Comparison of ENCODE assay signal across 9 mouse cellular contexts in genomic region chr4:44028303-44029135, GRCm38 (mm10). TPM values are rescaled to one million over a fixed set of nuclear protein-coding genes. Genes with fewer than 3 reads are reported as not detected.
DNase-seq lines count a peak whose midpoint lies in the region; ATAC-seq lines count a peak whose summit lies in the region.
"Had no signal": no experiment of that assay in that cellular context is flagged by ENCODE, and none has a peak within 500 bp of the region (broad histone marks: within the 10 kb centered on the region; RNA-seq: fewer than 3 reads in every experiment).

No protein-coding gene starts in this region.

- H3K4me2 ChIP-seq in midbrain, embryonic 16.5 days (ENCODE audit: low read length) = no peak overlapping the region

- peaks cover 10% of the 10 kb centered on the region; the same call in 1 of the 2 replicates for H3K9me3 ChIP-seq in midbrain, embryonic 10.5 days (replicated peaks)
- H3K9me3 ChIP-seq in midbrain, embryonic 16.5 days (replicated peaks; ENCODE audit: control insufficient read depth, low read length, poor library complexity, severe bottlenecking) = no peaks in the 10 kb centered on the region
- H3K9me3 ChIP-seq in heart, embryonic 10.5 days = no peaks in the 10 kb centered on the region

- ATAC-seq in midbrain, embryonic 16.5 days = no peak

- no peak overlapping the region for H3K4me3 ChIP-seq in midbrain, embryonic 10.5 days
- no peak overlapping the region for H3K4me3 ChIP-seq in midbrain, embryonic 16.5 days (ENCODE audit: low read depth, low read length)
- H3K4me3 ChIP-seq in heart, embryonic 10.5 days = 0 out of 2 replicates have a peak overlapping the region, but pooled peaks have one; percentile 18

- peaks cover 100% of the 10 kb centered on the region for H3K27me3 ChIP-seq in midbrain, embryonic 10.5 days (ENCODE audit: low read depth, poor library complexity, severe bottlenecking)
- peaks cover 36% of the 10 kb centered on the region for H3K27me3 ChIP-seq in midbrain, embryonic 16.5 days (ENCODE audit: control insufficient read depth, insufficient read depth, low read depth, low read length)
- H3K27me3 ChIP-seq in heart, embryonic 10.5 days (ENCODE audit: insufficient read depth, poor library complexity, severe bottlenecking) = no peaks in the 10 kb centered on the region

- WGBS in midbrain, embryonic 10.5 days = 19% methylated on average over 16 of the region's 16 CpGs
- WGBS in midbrain, embryonic 16.5 days = 14% methylated on average over 16 of the region's 16 CpGs
- 44% methylated on average over 16 of the region's 16 CpGs for WGBS in heart, embryonic 10.5 days

- peaks cover 88% of the 10 kb centered on the region for H3K36me3 ChIP-seq in midbrain, embryonic 10.5 days
- peaks cover 44% of the 10 kb centered on the region for H3K36me3 ChIP-seq in midbrain, embryonic 16.5 days (ENCODE audit: control insufficient read depth, insufficient read depth, low read length)
- peaks cover 96% of the 10 kb centered on the region for H3K36me3 ChIP-seq in heart, embryonic 10.5 days

- DNase-seq in midbrain, embryonic 10.5 days (ENCODE audit: low spot score) = peak; percentile 77
- no peak for DNase-seq in heart, embryonic 10.5 days (ENCODE audit: low spot score)
- peak; percentile 63 to 76 for DNase-seq in left cerebral cortex, adult 18-20 months (ENCODE audit: low spot score in 2 of 2)
- DNase-seq in right cerebral cortex, postnatal 36 days (ENCODE audit: low spot score in 2 of 2) = peak; percentile 48 to 55
- DNase-seq in kidney, adult 8-10 months = no peak
- DNase-seq in lung, postnatal 14 days = no peak
- DNase-seq in liver = no peak

- no peak overlapping the region for H3K9ac ChIP-seq in midbrain, embryonic 16.5 days (ENCODE audit: low read depth, low read length)

- peaks cover 21% of the 10 kb centered on the region for H3K4me1 ChIP-seq in midbrain, embryonic 10.5 days
- H3K4me1 ChIP-seq in midbrain, embryonic 16.5 days (ENCODE audit: control insufficient read depth, insufficient read depth, low read length) = 0 out of 2 replicates have a peak, but pooled peaks cover 2% of the 10 kb centered on the region
- H3K4me1 ChIP-seq in heart, embryonic 10.5 days = peaks cover 30% of the 10 kb centered on the region

- H3K27ac ChIP-seq in midbrain, embryonic 10.5 days (replicated peaks) = no peak overlapping the region
- no peak overlapping the region for H3K27ac ChIP-seq in midbrain, embryonic 16.5 days (ENCODE audit: low read length)
- H3K27ac ChIP-seq in heart, embryonic 10.5 days = peak overlapping the region; percentile 78

RNA-seq across cellular contexts. Expression of gene Clta, which starts 24.3 kb away (rescaled TPM):
- 187 and 190 TPM in 2 replicates for polyA plus RNA-seq in midbrain, embryonic 10.5 days (2016; fragmentation: Nextera tagmentation; extraction: Ambion mirVana)
- polyA plus RNA-seq in midbrain, embryonic 16.5 days (2015; fragmentation: Nextera tagmentation; extraction: Ambion mirVana) = 340 and 348 TPM in 2 replicates
- polyA plus RNA-seq in heart, embryonic 10.5 days (2016; fragmentation: Nextera tagmentation; extraction: Ambion mirVana) = 156 and 170 TPM in 2 replicates
- 100 to 1,000 TPM; 291 to 294 TPM for total RNA-seq in left cerebral cortex, adult 18-20 months (2021)

RNA-seq across cellular contexts. Expression of gene Ccin, which starts 45.2 kb away (rescaled TPM):
- polyA plus RNA-seq in midbrain, embryonic 10.5 days (2016; fragmentation: Nextera tagmentation; extraction: Ambion mirVana) = not detected in 2 replicates
- not detected in 2 replicates for polyA plus RNA-seq in midbrain, embryonic 16.5 days (2015; fragmentation: Nextera tagmentation; extraction: Ambion mirVana)
- polyA plus RNA-seq in heart, embryonic 10.5 days (2016; fragmentation: Nextera tagmentation; extraction: Ambion mirVana) = not detected in 2 replicates
- total RNA-seq in left cerebral cortex, adult 18-20 months (2021) = not detected
- polyA plus RNA-seq: limb, embryonic 11.5 days had no signal

RNA-seq across cellular contexts. Expression of gene Gne, which starts 55.5 kb away (rescaled TPM):
- polyA plus RNA-seq in midbrain, embryonic 10.5 days (2016; fragmentation: Nextera tagmentation; extraction: Ambion mirVana) = 14.5 and 17.6 TPM in 2 replicates
- 29.9 TPM in 2 replicates for polyA plus RNA-seq in midbrain, embryonic 16.5 days (2015; fragmentation: Nextera tagmentation; extraction: Ambion mirVana)
- 27.8 and 38.6 TPM in 2 replicates for polyA plus RNA-seq in heart, embryonic 10.5 days (2016; fragmentation: Nextera tagmentation; extraction: Ambion mirVana)
- total RNA-seq in left cerebral cortex, adult 18-20 months (2021) = 10 to 100 TPM; 45.3 to 54.3 TPM

Comparison
In these comparisons a context has a peak if more than half of its experiments do, and no peak if none do; other contexts are left out.
1. DNase-seq: peak in midbrain, embryonic 10.5 days (single experiment), left cerebral cortex, adult 18-20 months (2 of 2) and right cerebral cortex, postnatal 36 days (2 of 2); none in heart, embryonic 10.5 days (single experiment), kidney, adult 8-10 months (0 of 2), lung, postnatal 14 days (single experiment) and liver (single experiment).